7 mouse cellular contexts compared by ENCODE assay signal in the genomic region with DNA sequence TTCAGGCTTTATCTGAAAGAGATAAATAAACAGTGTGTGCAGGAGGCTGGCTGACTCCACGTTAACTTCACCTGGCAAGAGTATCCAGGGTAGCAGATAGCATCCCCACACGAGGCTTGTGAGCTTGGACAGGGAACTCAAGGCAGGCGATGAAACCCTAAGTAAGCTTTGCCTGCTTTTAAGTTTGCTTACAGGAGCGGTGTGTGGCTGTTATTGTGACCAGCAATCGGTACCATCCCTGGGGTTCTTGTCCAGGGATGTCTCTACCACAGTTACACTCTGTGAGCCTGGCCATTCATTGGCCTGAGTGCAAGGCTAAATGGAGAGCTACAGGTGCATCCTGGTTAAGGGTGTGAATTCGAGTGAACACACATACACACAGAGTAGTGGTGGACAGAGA. TPM values are rescaled to one million over a fixed set of nuclear protein-coding genes. Genes with fewer than 3 reads are reported as not detected.
DNase-seq lines count a peak whose midpoint lies in the region; ATAC-seq and TF ChIP-seq lines count a peak whose summit lies in the region.

No protein-coding gene starts in this region.

- 0 out of 2 replicates have a peak overlapping the region, but pooled peaks have one; percentile 13 for H3K9ac ChIP-seq in kidney, postnatal 0 days (ENCODE audit: low read depth, low read length)
- H3K9ac ChIP-seq in embryonic facial prominence, embryonic 14.5 days (ENCODE audit: low read depth, low read length): no peak overlapping the region
- no peak overlapping the region for H3K9ac ChIP-seq in hindbrain, embryonic 11.5 days (ENCODE audit: low read depth, low read length)
- H3K9ac ChIP-seq in neural tube, embryonic 12.5 days: no peak overlapping the region

- ATAC-seq in kidney, postnatal 0 days (replicated peaks; ENCODE audit: low FRiP score, low read depth): no peak; the same call in 1 of the 2 replicates
- ATAC-seq in embryonic facial prominence, embryonic 14.5 days (ENCODE audit: low read depth): peak; percentile 14; the same call in 1 of the 2 replicates
- peak; percentile 20; the same call in 1 of the 2 replicates for ATAC-seq in hindbrain, embryonic 11.5 days (ENCODE audit: low FRiP score)
- ATAC-seq in neural tube, embryonic 12.5 days (ENCODE audit: low FRiP score, low read depth): peak; percentile 46; the same call in 1 of the 2 replicates
- no peak for ATAC-seq in erythroid progenitor cell, adult 5-6 weeks (replicated peaks; ENCODE audit: low FRiP score, poor library complexity, severe bottlenecking)

- no peaks in the 10 kb centered on the region for H3K9me3 ChIP-seq in kidney, postnatal 0 days (replicated peaks; ENCODE audit: low read length)
- no peaks in the 10 kb centered on the region for H3K9me3 ChIP-seq in embryonic facial prominence, embryonic 14.5 days (ENCODE audit: control insufficient read depth, low read length)
- no peaks in the 10 kb centered on the region for H3K9me3 ChIP-seq in hindbrain, embryonic 11.5 days (ENCODE audit: control insufficient read depth, low read length)
- H3K9me3 ChIP-seq in neural tube, embryonic 12.5 days: no peaks in the 10 kb centered on the region

- peak overlapping the region; percentile 10; the same call in 1 of the 2 replicates for H3K4me2 ChIP-seq in kidney, postnatal 0 days (ENCODE audit: low read length)
- H3K4me2 ChIP-seq in embryonic facial prominence, embryonic 14.5 days (ENCODE audit: low read depth, low read length): peak overlapping the region; percentile 31; the same call in 1 of the 2 replicates
- no peak overlapping the region for H3K4me2 ChIP-seq in hindbrain, embryonic 11.5 days (replicated peaks; ENCODE audit: low read depth, low read length)
- peak overlapping the region; percentile 5 for H3K4me2 ChIP-seq in neural tube, embryonic 12.5 days (replicated peaks)

- no peak overlapping the region for H3K4me3 ChIP-seq in kidney, postnatal 0 days (replicated peaks; ENCODE audit: low read depth, low read length)
- H3K4me3 ChIP-seq in embryonic facial prominence, embryonic 14.5 days (ENCODE audit: low read depth, low read length): no peak overlapping the region
- H3K4me3 ChIP-seq in hindbrain, embryonic 11.5 days (ENCODE audit: low read depth, low read length): no peak overlapping the region
- H3K4me3 ChIP-seq in neural tube, embryonic 12.5 days: no peak overlapping the region

- 44% methylated on average over 6 of the region's 6 CpGs for whole genome bisulfite sequencing in kidney, postnatal 0 days
- WGBS in embryonic facial prominence, embryonic 14.5 days: 33% methylated on average over 6 of the region's 6 CpGs
- 54% methylated on average over 6 of the region's 6 CpGs for WGBS in hindbrain, embryonic 11.5 days
- 61% methylated on average over 6 of the region's 6 CpGs for WGBS in neural tube, embryonic 12.5 days

- no peak for DNase-seq in kidney, postnatal 0 days (ENCODE audit: low spot score)
- DNase-seq in kidney, adult 18-20 months: no peak
- DNase-seq in embryonic facial prominence, embryonic 14.5 days (ENCODE audit: low spot score): no peak
- DNase-seq in hindbrain, embryonic 11.5 days (ENCODE audit: low spot score): no peak
- DNase-seq in gastrocnemius, postnatal 10 days: no peak

- no peaks in the 10 kb centered on the region for H3K27me3 ChIP-seq in kidney, postnatal 0 days (ENCODE audit: insufficient read depth, low read length)
- H3K27me3 ChIP-seq in embryonic facial prominence, embryonic 14.5 days (replicated peaks; ENCODE audit: control insufficient read depth, insufficient read depth, low read length): no peaks in the 10 kb centered on the region
- H3K27me3 ChIP-seq in hindbrain, embryonic 11.5 days (ENCODE audit: control insufficient read depth, insufficient read depth, low read length): no peaks in the 10 kb centered on the region
- no peaks in the 10 kb centered on the region for H3K27me3 ChIP-seq in neural tube, embryonic 12.5 days (replicated peaks)

- no peaks in the 10 kb centered on the region for H3K36me3 ChIP-seq in kidney, postnatal 0 days (ENCODE audit: insufficient read depth, low read length)
- no peaks in the 10 kb centered on the region for H3K36me3 ChIP-seq in embryonic facial prominence, embryonic 14.5 days (ENCODE audit: control insufficient read depth, insufficient read depth, low read length)
- H3K36me3 ChIP-seq in hindbrain, embryonic 11.5 days (ENCODE audit: control insufficient read depth, insufficient read depth, low read length): no peaks in the 10 kb centered on the region
- no peaks in the 10 kb centered on the region for H3K36me3 ChIP-seq in neural tube, embryonic 12.5 days

- H3K4me1 ChIP-seq in kidney, postnatal 0 days (replicated peaks; ENCODE audit: insufficient read depth, low read length): 0 out of 2 replicates have a peak, but pooled peaks cover 4% of the 10 kb centered on the region
- peaks cover 4% of the 10 kb centered on the region; the same call in 1 of the 2 replicates for H3K4me1 ChIP-seq in embryonic facial prominence, embryonic 14.5 days (ENCODE audit: control insufficient read depth, insufficient read depth, low read length)
- H3K4me1 ChIP-seq in hindbrain, embryonic 11.5 days (replicated peaks; ENCODE audit: control insufficient read depth, insufficient read depth, low read length): peaks cover 6% of the 10 kb centered on the region; the same call in 1 of the 2 replicates
- H3K4me1 ChIP-seq in neural tube, embryonic 12.5 days: peaks cover 10% of the 10 kb centered on the region

- no peak for TF ChIP-seq CTCF in kidney, postnatal 0 days (IDR thresholded peaks at IDR 0.05; ENCODE audit: low read depth)

- no peak overlapping the region for H3K27ac ChIP-seq in kidney, postnatal 0 days
- peak overlapping the region; percentile 74; the same call in 1 of the 2 replicates for H3K27ac ChIP-seq in embryonic facial prominence, embryonic 14.5 days (replicated peaks; ENCODE audit: low read depth, low read length)
- peak overlapping the region; percentile 58 for H3K27ac ChIP-seq in hindbrain, embryonic 11.5 days (ENCODE audit: low read depth, low read length)
- no peak overlapping the region; the same call in 1 of the 2 replicates for H3K27ac ChIP-seq in neural tube, embryonic 12.5 days

RNA-seq across cellular contexts. Expression of a gene that starts 58.6 kb away (rescaled TPM):
- 74.9 and 78.9 TPM in 2 replicates for polyA plus RNA-seq in kidney, postnatal 0 days (2015; fragmentation: Nextera tagmentation; extraction: Ambion mirVana)
- 47.2 and 50.1 TPM in 2 replicates for polyA plus RNA-seq in embryonic facial prominence, embryonic 14.5 days (2014; fragmentation: Nextera tagmentation; extraction: Ambion mirVana)
- polyA plus RNA-seq in hindbrain, embryonic 11.5 days (2014; fragmentation: Nextera tagmentation; extraction: Ambion mirVana): 61.6 and 66.0 TPM in 2 replicates
- 52.7 and 57.2 TPM in 2 replicates for polyA plus RNA-seq in neural tube, embryonic 12.5 days (2016; fragmentation: Nextera tagmentation; extraction: Ambion mirVana)
- total RNA-seq in erythroid progenitor cell, adult 5-6 weeks (2015; ENCODE audit: low replicate concordance): 17.6 and 34.6 TPM in 2 replicates
- total RNA-seq in erythroid progenitor cell, adult 5-6 weeks (2017; ENCODE audit: low replicate concordance): 1.8 and 4.2 TPM in 2 replicates
- total RNA-seq in gastrocnemius, postnatal 10 days (2021): 10 to 100 TPM in 1 of 2 experiments, 1 to 10 TPM in 1; 9.5 to 15.4 TPM

Comparison
In these comparisons a context has a peak if more than half of its experiments do, and no peak if none do; other contexts are left out.
1. ATAC-seq: peak in embryonic facial prominence, embryonic 14.5 days (single experiment), hindbrain, embryonic 11.5 days (single experiment) and neural tube, embryonic 12.5 days (single experiment); none in kidney, postnatal 0 days (single experiment) and erythroid progenitor cell, adult 5-6 weeks (single experiment).
2. H3K27ac ChIP-seq: peak in embryonic facial prominence, embryonic 14.5 days (single experiment) and hindbrain, embryonic 11.5 days (single experiment); none in kidney, postnatal 0 days (single experiment) and neural tube, embryonic 12.5 days (single experiment).